27 mouse cellular contexts compared by ENCODE assay signal in the genomic region with DNA sequence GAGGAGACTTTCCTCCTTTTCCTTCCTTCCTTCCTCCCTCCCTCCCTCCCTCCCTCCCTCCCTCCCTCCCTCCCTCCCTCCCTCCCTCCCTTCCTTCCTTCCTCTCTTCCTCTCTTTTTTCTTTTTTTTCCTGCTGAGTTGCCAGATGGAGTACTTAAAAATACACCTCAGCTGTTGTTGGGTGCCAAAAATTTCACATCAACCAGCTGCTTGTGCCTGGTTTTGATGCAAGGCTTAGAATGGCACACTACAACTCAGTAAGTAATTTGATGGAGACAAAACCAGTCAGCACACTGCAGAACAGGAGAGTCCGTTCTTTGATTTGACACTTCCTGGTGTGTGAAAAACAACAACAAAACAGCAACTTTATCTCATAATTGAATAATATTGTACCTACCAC. TPM values are rescaled to one million over a fixed set of nuclear protein-coding genes. Genes with fewer than 3 reads are reported as not detected.
"Had no signal": no experiment of that assay in that cellular context is flagged by ENCODE, and none has a peak within 500 bp of the region (broad histone marks: within the 10 kb centered on the region; RNA-seq: fewer than 3 reads in every experiment).

No protein-coding gene starts in this region.

- H3K36me3 ChIP-seq: heart, embryonic 10.5 days; heart, embryonic 12.5 days; hindbrain, embryonic 10.5 days; hindbrain, embryonic 12.5 days; intestine, embryonic 15.5 days; limb, embryonic 13.5 days; limb, embryonic 15.5 days; liver, embryonic 12.5 days had no signal

- H3K4me2 ChIP-seq: heart, embryonic 12.5 days; hindbrain, embryonic 12.5 days; hindbrain, embryonic 14.5 days; intestine, embryonic 15.5 days; limb, embryonic 13.5 days; limb, embryonic 15.5 days; liver, embryonic 12.5 days had no signal

- H3K27me3 ChIP-seq: heart, embryonic 12.5 days; hindbrain, embryonic 12.5 days; intestine, embryonic 15.5 days; limb, embryonic 13.5 days; limb, embryonic 15.5 days; liver, embryonic 12.5 days had no signal

- H3K9ac ChIP-seq: heart, embryonic 12.5 days; hindbrain, embryonic 12.5 days; hindbrain, embryonic 14.5 days; intestine, embryonic 15.5 days; limb, embryonic 13.5 days; limb, embryonic 15.5 days; liver, embryonic 12.5 days had no signal

- H3K27ac ChIP-seq: gastrocnemius, adult 2 months; heart, embryonic 10.5 days; hindbrain, embryonic 10.5 days; hindbrain, embryonic 12.5 days; hindbrain, embryonic 14.5 days; intestine, embryonic 15.5 days; kidney, postnatal 0 days; limb, embryonic 13.5 days; limb, embryonic 15.5 days; liver, embryonic 12.5 days had no signal

- H3K4me1 ChIP-seq: heart, embryonic 10.5 days; heart, embryonic 12.5 days; hindbrain, embryonic 10.5 days; hindbrain, embryonic 12.5 days; intestine, embryonic 15.5 days; limb, embryonic 13.5 days; limb, embryonic 15.5 days; liver, embryonic 12.5 days had no signal

- DNase-seq: gastrocnemius, adult 2 months; gastrocnemius, postnatal 10 days; gastrocnemius, postnatal 25 days; heart, adult 18-20 months; heart, postnatal 10 days; heart, postnatal 4 days; kidney, adult 18-20 months; kidney, adult 8-10 months; kidney, postnatal 14 days; kidney, postnatal 36 days; layer of hippocampus, adult 9-11 months; layer of hippocampus, postnatal 36 days; left cerebral cortex, postnatal 4 days had no signal

- ATAC-seq: hindbrain, embryonic 16.5 days; inflammation-experienced regulatory T-cells, adult 6 months; intestine, embryonic 15.5 days; intestine, postnatal 0 days; liver, embryonic 12.5 days had no signal

- H3K4me3 ChIP-seq: gastrocnemius, adult 2 months; heart, embryonic 10.5 days; heart, embryonic 12.5 days; hindbrain, embryonic 10.5 days; hindbrain, embryonic 12.5 days; intestine, embryonic 15.5 days; limb, embryonic 13.5 days; limb, embryonic 15.5 days; liver, embryonic 12.5 days had no signal

- H3K9me3 ChIP-seq: heart, embryonic 10.5 days; heart, embryonic 12.5 days; hindbrain, embryonic 10.5 days; hindbrain, embryonic 12.5 days; intestine, embryonic 15.5 days; limb, embryonic 13.5 days; limb, embryonic 15.5 days; liver, embryonic 12.5 days had no signal

RNA-seq across cellular contexts. Expression of a gene that starts 42.9 kb away (rescaled TPM):
- polyA plus RNA-seq: liver, adult 2 months had no signal
